Mouse (Mus musculus): Measurements from ENCODE around the gene Bag6. TPM values are rescaled to one million over a fixed set of nuclear protein-coding genes. Genes with fewer than 3 reads are reported as not detected.

The Bag6 gene
- polyA plus RNA-seq, 1 experiment, result 194 TPM

DNA sequence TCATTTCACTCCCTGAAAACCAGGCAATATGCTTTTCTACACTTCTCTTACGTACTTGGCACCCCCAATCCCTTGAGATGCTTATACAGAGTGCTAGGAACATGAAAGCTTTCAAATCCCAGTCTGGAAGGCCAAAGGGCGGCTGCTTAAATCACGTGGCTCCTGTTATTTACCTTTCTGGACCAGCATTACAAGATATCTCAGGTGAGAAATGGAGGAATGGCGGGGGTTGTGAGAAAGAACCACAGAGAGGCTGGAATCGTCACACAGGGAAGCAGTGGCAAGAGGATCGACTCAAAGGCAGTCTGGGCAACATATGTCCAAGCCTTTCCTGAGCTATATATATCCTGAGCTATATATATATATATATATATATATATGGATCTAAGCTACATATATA is 9.4 kb upstream of the Bag6 start:
- H3K4me1 ChIP-seq (ENCODE audit: control insufficient read depth, insufficient read depth, low read length), result peaks cover 3% of the 10 kb centered on the region; the same call in 1 of the 2 replicates

DNA sequence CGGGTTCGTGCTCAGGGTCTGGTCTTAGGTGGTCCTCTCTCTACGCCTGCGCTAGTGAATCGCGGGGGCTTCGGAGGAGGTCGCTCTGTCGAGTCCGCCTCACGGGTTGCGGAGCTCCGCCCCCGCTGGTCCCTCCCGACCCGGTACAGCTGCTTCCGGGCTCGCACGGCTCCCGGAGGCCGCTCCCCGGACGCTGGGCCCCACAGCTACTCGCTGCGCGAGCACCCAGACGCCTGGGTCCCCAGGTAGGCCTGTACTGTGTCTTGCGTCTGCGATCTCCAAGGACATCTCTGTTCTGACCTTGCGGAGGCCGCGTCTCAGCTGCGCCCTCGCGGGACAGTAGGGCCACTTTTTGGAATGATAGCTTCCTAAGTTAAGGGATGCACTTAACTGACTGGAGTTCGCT is 8.8 kb upstream of the Bag6 start, which contains the start of gene D17H6S53E:
Gene D17H6S53E (plus strand): TSS at position 168 of the 406 bp plus-strand sequence.
- H3K4me1 ChIP-seq (ENCODE audit: control insufficient read depth, insufficient read depth, low read length), result peaks cover 3% of the 10 kb centered on the region; the same call in 1 of the 2 replicates
- H3K27ac ChIP-seq (ENCODE audit: insufficient read depth, low read length), result peak within 1 kb of the TSS; percentile 75
- TF ChIP-seq CTCF (IDR thresholded peaks at IDR 0.05; ENCODE audit: extremely low read depth, insufficient read depth, low read length), result no peak
- TF ChIP-seq POLR2A (IDR thresholded peaks at IDR 0.05; ENCODE audit: extremely low read depth, insufficient read depth, low read length), result no peak
- H3K4me3 ChIP-seq (ENCODE audit: insufficient read depth, low read length), result peak within 1 kb of the TSS; percentile 69

More for the DNA sequence above, 9.4 kb upstream of the Bag6 start:
- no peak for TF ChIP-seq POLR2A (IDR thresholded peaks at IDR 0.05; ENCODE audit: extremely low read depth, insufficient read depth, low read length)
- no peak for TF ChIP-seq CTCF (IDR thresholded peaks at IDR 0.05; ENCODE audit: extremely low read depth, insufficient read depth, low read length)
- Histone ChIP-seq H3K4me3 (ENCODE audit: insufficient read depth, low read length) (peak overlapping the region; percentile 69; the same call in 1 of the 2 replicates), H3K27ac (ENCODE audit: insufficient read depth, low read length) (peak overlapping the region; percentile 15; the same call in 1 of the 2 replicates)

DNA sequence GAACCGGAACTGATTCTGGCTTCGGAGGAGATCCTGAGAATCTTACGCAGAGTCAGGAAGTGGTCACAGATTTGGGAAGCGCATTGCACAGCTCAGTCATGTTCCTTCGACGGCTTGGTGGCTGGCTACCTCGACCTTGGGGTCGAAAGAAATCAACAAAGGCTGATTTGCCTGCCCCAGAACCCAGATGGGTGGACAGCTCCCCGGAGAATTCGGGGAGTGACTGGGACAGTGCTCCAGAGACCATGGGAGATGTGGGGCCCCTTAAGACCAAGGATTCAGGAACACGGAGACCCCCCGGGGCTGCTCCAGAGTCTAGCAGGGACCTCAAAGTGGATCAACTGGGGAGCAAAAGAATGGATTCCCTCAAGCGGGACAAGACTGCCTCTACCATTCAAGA is 8.0 kb upstream of the Bag6 start:
- peaks cover 3% of the 10 kb centered on the region; the same call in 1 of the 2 replicates for H3K4me1 ChIP-seq (ENCODE audit: control insufficient read depth, insufficient read depth, low read length)
- no peak overlapping the region for H3K27ac ChIP-seq (ENCODE audit: insufficient read depth, low read length)
- H3K4me3 ChIP-seq (ENCODE audit: insufficient read depth, low read length), result peak overlapping the region; percentile 69
- TF ChIP-seq POLR2A (IDR thresholded peaks at IDR 0.05; ENCODE audit: extremely low read depth, insufficient read depth, low read length) (no peak), CTCF (IDR thresholded peaks at IDR 0.05; ENCODE audit: extremely low read depth, insufficient read depth, low read length) (no peak)

DNA sequence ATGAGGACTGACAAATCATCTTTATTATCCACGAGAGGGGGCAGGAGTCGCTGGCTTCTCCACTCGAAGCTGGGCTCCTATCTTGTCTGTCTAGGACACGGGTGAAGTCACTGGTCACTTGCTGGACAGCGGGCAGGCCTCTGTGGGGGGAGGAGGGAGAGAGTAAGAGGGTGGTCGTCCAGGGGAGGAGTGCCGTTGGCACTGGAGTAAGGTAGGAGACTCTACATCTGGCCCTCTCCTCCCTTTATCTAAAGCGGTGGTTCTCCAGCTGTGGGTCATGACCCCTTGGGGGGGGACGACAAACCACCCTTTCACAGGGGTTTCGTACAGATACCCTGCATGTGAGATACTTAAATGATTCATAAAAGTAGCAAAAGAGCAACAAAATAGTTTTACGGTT is 6.0 kb upstream of the Bag6 start:
- no peak for TF ChIP-seq CTCF (IDR thresholded peaks at IDR 0.05; ENCODE audit: extremely low read depth, insufficient read depth, low read length)
- TF ChIP-seq POLR2A (IDR thresholded peaks at IDR 0.05; ENCODE audit: extremely low read depth, insufficient read depth, low read length), result no peak
- peaks cover 3% of the 10 kb centered on the region; the same call in 1 of the 2 replicates for H3K4me1 ChIP-seq (ENCODE audit: control insufficient read depth, insufficient read depth, low read length)
- H3K27ac ChIP-seq (ENCODE audit: insufficient read depth, low read length), result no peak overlapping the region
- H3K4me3 ChIP-seq (ENCODE audit: insufficient read depth, low read length), result no peak overlapping the region

DNA sequence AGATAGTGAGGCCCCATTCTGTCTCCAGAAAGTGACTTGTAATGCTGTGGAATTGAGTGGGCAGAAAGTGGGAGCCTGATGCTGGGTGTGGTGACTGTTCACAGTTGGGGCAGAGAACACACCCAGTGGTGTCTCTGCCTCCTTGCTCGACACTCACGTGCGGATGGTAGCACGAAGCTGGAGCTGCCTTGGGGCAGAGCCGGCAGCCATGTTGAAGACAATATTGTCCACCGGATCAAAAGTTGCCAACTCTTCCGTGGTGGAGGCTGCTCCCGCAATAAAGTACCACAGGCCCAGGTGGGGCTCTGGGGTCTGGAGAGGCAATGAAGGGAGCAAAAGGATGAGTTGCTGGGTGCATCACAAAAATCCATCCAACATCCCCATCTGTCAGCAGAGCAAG is 3.9 kb upstream of the Bag6 start:
- Histone ChIP-seq H3K4me3 (ENCODE audit: insufficient read depth, low read length) (no peak overlapping the region), H3K4me1 (ENCODE audit: control insufficient read depth, insufficient read depth, low read length) (0 out of 2 replicates have a peak, but pooled peaks cover 1% of the 10 kb centered on the region), H3K27ac (ENCODE audit: insufficient read depth, low read length) (no peak overlapping the region)
- TF ChIP-seq CTCF (IDR thresholded peaks at IDR 0.05; ENCODE audit: extremely low read depth, insufficient read depth, low read length) (no peak), POLR2A (IDR thresholded peaks at IDR 0.05; ENCODE audit: extremely low read depth, insufficient read depth, low read length) (no peak)

DNA sequence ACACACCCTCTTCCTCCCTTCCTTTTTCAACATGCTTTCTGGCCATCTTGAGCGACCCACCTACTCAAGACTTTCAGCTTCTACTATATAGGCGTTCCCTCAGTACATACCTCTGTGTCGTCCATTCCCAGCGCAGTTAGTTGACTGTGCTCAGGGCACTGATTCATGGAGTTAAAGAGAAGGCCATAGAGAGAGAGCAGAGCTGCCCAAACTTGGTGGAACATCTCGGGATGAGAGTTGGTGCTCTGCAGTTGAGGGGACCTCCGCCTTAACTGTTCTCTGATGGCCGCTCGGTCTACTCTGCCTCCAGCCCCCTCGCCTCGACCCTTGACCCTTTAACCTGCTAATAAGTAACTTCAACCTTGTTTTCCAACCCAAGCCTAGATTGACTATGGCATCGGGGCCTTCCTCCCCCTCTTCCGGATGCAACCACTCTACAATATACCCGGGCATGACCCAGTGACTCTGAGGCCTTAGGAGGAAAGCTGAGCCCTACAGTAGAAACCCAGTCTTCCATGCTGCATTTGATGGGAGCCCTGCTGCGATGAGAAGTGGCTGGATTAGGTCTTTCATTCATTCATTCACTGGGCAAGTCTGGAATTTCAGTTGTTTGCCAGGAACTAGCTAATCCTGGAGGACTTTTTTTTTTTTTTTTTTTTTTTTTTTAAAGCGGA is 3.3 kb upstream of the Bag6 start, which contains the start of gene Apom:
Gene Apom (minus strand): TSS at position 551 of the 674 bp plus-strand sequence.
- peaks cover 1% of the 10 kb centered on the region; the same call in 1 of the 2 replicates for H3K4me1 ChIP-seq (ENCODE audit: control insufficient read depth, insufficient read depth, low read length)
- TF ChIP-seq POLR2A (IDR thresholded peaks at IDR 0.05; ENCODE audit: extremely low read depth, insufficient read depth, low read length) (no peak), CTCF (IDR thresholded peaks at IDR 0.05; ENCODE audit: extremely low read depth, insufficient read depth, low read length) (no peak)
- no peak within 1 kb of the TSS for H3K4me3 ChIP-seq (ENCODE audit: insufficient read depth, low read length)
- no peak within 1 kb of the TSS for H3K27ac ChIP-seq (ENCODE audit: insufficient read depth, low read length)

DNA sequence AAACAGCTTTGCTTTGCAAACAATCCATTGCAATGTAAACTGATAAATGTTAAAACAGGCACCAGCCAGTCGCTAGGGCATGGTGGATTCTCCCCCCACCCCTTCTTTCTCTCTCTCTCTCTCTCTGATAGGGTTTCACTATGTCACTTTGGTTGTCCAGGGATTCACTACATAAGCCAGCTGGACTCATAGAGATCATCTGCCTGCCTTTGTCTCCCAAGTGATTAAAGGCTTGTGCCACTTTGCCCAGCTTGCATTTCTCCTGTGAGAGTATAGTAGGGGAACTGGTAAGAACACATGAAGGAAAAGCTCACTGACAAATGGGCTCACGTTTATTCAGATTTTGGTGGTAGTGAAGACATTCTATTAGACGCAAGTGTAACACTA is 2.8 kb upstream of the Bag6 start:
- TF ChIP-seq POLR2A (IDR thresholded peaks at IDR 0.05; ENCODE audit: extremely low read depth, insufficient read depth, low read length) (no peak), CTCF (IDR thresholded peaks at IDR 0.05; ENCODE audit: extremely low read depth, insufficient read depth, low read length) (no peak)
- Histone ChIP-seq H3K4me3 (ENCODE audit: insufficient read depth, low read length) (no peak overlapping the region), H3K4me1 (ENCODE audit: control insufficient read depth, insufficient read depth, low read length) (peaks cover 1% of the 10 kb centered on the region; the same call in 1 of the 2 replicates), H3K27ac (ENCODE audit: insufficient read depth, low read length) (no peak overlapping the region)

DNA sequence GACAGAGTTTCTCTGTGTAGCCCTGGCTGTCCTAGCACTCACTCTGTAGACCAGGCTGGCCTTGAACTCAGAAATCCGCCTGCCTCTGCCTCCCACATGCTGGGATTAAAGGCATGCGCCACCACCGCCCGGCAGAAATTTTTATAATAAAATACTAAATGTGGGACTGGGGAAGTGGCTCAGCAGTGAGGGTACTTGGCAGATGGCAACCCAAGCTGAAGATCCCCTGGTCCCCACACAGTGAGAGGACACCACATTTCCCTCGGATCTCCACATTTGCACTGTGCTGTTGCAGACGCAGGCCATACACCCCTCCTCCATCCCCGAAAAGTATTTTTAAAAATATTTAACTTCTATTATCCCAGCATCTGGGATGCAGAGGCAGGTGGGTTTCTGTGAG is 1.5 kb upstream of the Bag6 start:
- Histone ChIP-seq H3K4me3 (ENCODE audit: insufficient read depth, low read length) (no peak overlapping the region), H3K4me1 (ENCODE audit: control insufficient read depth, insufficient read depth, low read length) (no peaks in the 10 kb centered on the region; the same call in 1 of the 2 replicates), H3K27ac (ENCODE audit: insufficient read depth, low read length) (no peak overlapping the region)
- TF ChIP-seq POLR2A (IDR thresholded peaks at IDR 0.05; ENCODE audit: extremely low read depth, insufficient read depth, low read length), result no peak
- no peak for TF ChIP-seq CTCF (IDR thresholded peaks at IDR 0.05; ENCODE audit: extremely low read depth, insufficient read depth, low read length)

DNA sequence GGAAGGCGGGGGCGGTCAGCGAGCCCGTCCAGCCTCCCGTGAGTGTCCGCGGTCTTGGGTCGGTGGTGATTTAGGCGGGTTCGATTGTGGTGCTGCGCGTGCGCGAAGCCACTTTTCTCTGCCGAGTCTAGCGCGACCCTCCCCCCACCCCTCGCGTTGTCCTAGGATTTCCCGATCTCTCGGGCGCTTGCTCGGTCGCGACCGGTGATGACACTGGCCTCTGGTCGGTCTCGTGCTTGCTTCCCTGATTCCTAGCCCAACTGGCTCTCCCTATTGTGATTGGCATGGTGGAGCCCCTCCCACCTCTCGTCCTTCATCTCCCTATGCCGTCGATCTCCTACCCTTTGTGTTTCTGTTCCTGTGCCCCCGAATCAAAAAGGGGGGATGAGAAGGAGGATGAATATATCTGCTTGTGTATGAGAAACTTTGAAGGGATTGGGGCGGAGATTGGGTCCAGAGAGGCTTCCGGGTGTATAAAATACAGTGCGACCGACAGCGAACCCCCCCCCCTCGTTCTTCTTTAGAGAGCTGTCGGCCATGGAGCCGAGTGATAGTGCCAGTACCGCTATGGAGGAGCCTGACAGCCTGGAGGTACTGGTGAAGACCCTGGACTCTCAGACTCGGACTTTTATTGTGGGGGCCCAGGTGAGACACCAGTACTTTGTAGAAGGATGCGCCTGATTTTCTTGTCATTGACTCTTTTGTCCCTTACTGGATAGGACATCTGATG is 778 bp downstream of the Bag6 start:
- Histone ChIP-seq H3K4me3 (ENCODE audit: insufficient read depth, low read length) (peak overlapping the region; percentile 81), H3K4me1 (ENCODE audit: control insufficient read depth, insufficient read depth, low read length) (no peaks in the 10 kb centered on the region; the same call in 1 of the 2 replicates), H3K27ac (ENCODE audit: insufficient read depth, low read length) (peak overlapping the region; percentile 93)
- TF ChIP-seq POLR2A (IDR thresholded peaks at IDR 0.05; ENCODE audit: extremely low read depth, insufficient read depth, low read length) (no peak; the same call in 1 of the 2 replicates), CTCF (IDR thresholded peaks at IDR 0.05; ENCODE audit: extremely low read depth, insufficient read depth, low read length) (no peak)

All from cortical plate, adult 2 months (tissue).